Mouse (Mus musculus) gastrocnemius, adult 2 months (tissue): Measurements from ENCODE around the gene Fpgs. TPM values are rescaled to one million over a fixed set of nuclear protein-coding genes. Genes with fewer than 3 reads are reported as not detected.
A peak's percentile ranks its signal among the peaks of the same experiment; 100 is the strongest.

Experiments
- DNase-seq: peaks from one replicate; pipeline ENCODE4 v3.0.0; 2022
- H3K27ac ChIP-seq: fragments of 200-600 bp; 2 replicates; pipeline ENCODE4 v1.8.1; 2022; ENCODE audit warnings: mild to moderate bottlenecking
- H3K4me3 ChIP-seq: fragments of 200-600 bp; 2 replicates; pipeline ENCODE4 v1.8.1; 2022; ENCODE audit warnings: mild to moderate bottlenecking, moderate library complexity
- CTCF ChIP-seq: fragments of 200-600 bp; IDR thresholded peaks from 2 replicates; pipeline ENCODE4 v1.8.1; 2022; ENCODE audit warnings: antibody characterized with exemption, mild to moderate bottlenecking, moderate library complexity
- intact Hi-C: fragments of 180-260 bp; cut with DNase I; formaldehyde crosslinking; loops from one replicate; pipeline ENCODE4 v1.15.1; 2025
- total RNA-seq, 2 experiments: library from RNA; stranded (reverse); gene quantifications; 2 replicates each; pipeline ENCODE4 v1.2.3; 2021

Gene Fpgs
- total RNA-seq, 2 experiments from 2014 or later: 5.9 to 6.9 TPM

- peak; percentile 13 for DNase-seq
- TF ChIP-seq CTCF: no peak
- Histone ChIP-seq H3K27ac (no peak overlapping the region), H3K4me3 (no peak overlapping the region)
- intact Hi-C loops: loop anchor here (5.0 kb wide), 1 partner anchor 39 kb away; no protein-coding TSS in a partner anchor
Observed at GRCm38 (mm10) chr2:32671147-32671546, 32.8 kb downstream of the Fpgs start.

DNA sequence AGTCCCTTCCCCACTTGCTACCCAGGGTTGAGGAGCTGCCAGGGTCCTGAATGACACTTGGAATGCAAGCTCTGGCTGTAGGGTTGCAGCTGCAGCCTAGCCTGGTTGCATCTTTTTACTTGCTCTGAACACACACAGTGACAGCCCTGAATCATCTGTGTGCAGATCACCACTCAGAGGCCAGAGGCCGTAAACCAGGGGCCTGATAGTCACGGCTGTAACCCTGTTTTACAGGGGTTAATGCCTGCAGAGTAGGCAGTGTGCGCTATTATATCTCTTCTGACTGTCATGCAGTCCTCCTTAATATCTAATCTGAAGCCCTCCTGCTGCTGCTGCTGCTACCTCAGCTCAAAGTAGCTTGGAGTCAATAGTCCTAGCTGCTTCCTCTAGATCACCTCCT lies 34.1 kb downstream of the Fpgs start:
- intact Hi-C loops: loop anchor here (5.0 kb wide), 1 partner anchor 38 kb away; no protein-coding TSS in a partner anchor
- DNase-seq: peak; percentile 10
- no peak for TF ChIP-seq CTCF
- Histone ChIP-seq H3K4me3 (no peak overlapping the region), H3K27ac (peak overlapping the region; percentile 28; the same call in 1 of the 2 replicates)

DNA sequence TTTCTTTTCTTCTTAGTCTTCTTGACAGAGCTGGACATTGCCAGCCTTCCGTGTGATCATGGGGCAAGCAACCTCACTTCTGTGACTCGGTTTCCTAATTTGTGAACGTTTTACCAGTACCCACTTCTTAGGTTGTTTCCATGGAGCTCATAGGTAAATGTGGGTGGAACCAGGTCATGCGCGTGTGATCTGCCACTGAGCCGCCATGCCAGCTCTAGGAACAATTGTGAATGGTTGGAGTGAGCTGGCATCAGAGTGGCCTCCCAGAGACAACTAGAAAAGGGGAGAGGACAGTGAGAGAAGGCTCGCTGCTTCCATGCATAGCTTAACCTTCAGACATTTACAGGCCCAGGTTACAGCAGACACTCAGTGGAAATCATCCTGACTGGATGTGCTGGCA lies 35.8 kb downstream of the Fpgs start:
- Histone ChIP-seq H3K4me3 (0 out of 2 replicates have a peak overlapping the region, but pooled peaks have one; percentile 3), H3K27ac (peak overlapping the region; percentile 60)
- DNase-seq: no peak
- intact Hi-C loops: no loop called here
- TF ChIP-seq CTCF: no peak

- no peak for TF ChIP-seq CTCF
- Histone ChIP-seq H3K4me3 (0 out of 2 replicates have a peak overlapping the region, but pooled peaks have one; percentile 3), H3K27ac (peak overlapping the region; percentile 60)
- intact Hi-C loops: no loop called here
- peak; percentile 10 for DNase-seq
Observed at GRCm38 (mm10) chr2:32667775-32668174, 36.2 kb downstream of the Fpgs start.

- Histone ChIP-seq H3K4me3 (no peak overlapping the region), H3K27ac (peak overlapping the region; percentile 64)
- intact Hi-C loops: no loop called here
- TF ChIP-seq CTCF: no peak
- DNase-seq: no peak
Observed at GRCm38 (mm10) chr2:32665853-32666252, 38.1 kb downstream of the Fpgs start.

- no peak for TF ChIP-seq CTCF
- peak overlapping the region; percentile 64 for H3K27ac ChIP-seq
- H3K4me3 ChIP-seq: peak overlapping the region; percentile 9; the same call in 1 of the 2 replicates
- intact Hi-C loops: no loop called here
- peak; percentile 16 for DNase-seq
Observed at GRCm38 (mm10) chr2:32665345-32665744, 38.6 kb downstream of the Fpgs start.

GRCm38 (mm10) chr2:32662291-32662690 lies 41.7 kb downstream of the Fpgs start:
- intact Hi-C loops: no loop called here
- TF ChIP-seq CTCF: no peak
- H3K4me3 ChIP-seq: no peak overlapping the region
- DNase-seq: no peak
- peak overlapping the region; percentile 55 for H3K27ac ChIP-seq

GRCm38 (mm10) chr2:32661509-32662107 lies 42.3 kb downstream of the Fpgs start:
- intact Hi-C loops: no loop called here
- no peak for DNase-seq
- TF ChIP-seq CTCF: no peak
- Histone ChIP-seq H3K4me3 (no peak overlapping the region), H3K27ac (peak overlapping the region; percentile 74)

DNA sequence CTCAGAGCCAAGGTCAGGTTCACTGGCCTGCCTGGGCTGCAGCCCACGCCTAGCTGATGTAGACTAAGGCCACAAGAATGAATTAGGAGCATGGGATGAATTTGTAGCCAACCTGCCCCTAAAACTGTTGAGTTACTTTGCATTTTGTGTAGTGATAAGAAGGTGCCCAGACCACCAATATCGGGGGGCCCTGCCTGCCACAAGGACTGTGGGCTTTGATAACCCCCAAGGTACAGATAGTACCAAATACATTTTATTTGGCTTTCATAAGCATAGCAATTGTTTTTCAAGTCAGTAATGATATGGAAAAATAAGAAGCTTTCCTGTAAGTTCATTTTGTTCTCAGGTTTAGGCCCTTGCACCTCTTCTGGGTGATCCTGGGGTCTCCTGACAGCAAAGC lies 45.1 kb downstream of the Fpgs start:
- intact Hi-C loops: no loop called here
- peak overlapping the region; percentile 74 for H3K27ac ChIP-seq
- no peak for TF ChIP-seq CTCF

GRCm38 (mm10) chr2:32655826-32656225 lies 48.1 kb downstream of the Fpgs start:
- TF ChIP-seq CTCF: no peak
- DNase-seq: peak; percentile 69
- Histone ChIP-seq H3K27ac (peak overlapping the region; percentile 88), H3K4me3 (peak overlapping the region; percentile 58)
- intact Hi-C loops: no loop called here

More for the DNA sequence above, 45.1 kb downstream of the Fpgs start:
- DNase-seq: no peak
- peak overlapping the region; percentile 9; the same call in 1 of the 2 replicates for H3K4me3 ChIP-seq

GRCm38 (mm10) chr2:32655394-32655744 lies 48.6 kb downstream of the Fpgs start:
- TF ChIP-seq CTCF: no peak

GRCm38 (mm10) chr2:32654743-32655393 lies 49.1 kb downstream of the Fpgs start:
- H3K27ac ChIP-seq: peak overlapping the region; percentile 88
- no peak for DNase-seq
- intact Hi-C loops: no loop called here
- no peak for TF ChIP-seq CTCF
- peak overlapping the region; percentile 58 for H3K4me3 ChIP-seq

More at GRCm38 (mm10) chr2:32655394-32655744, 48.6 kb downstream of the Fpgs start:
- intact Hi-C loops: no loop called here
- peak overlapping the region; percentile 88 for H3K27ac ChIP-seq
- H3K4me3 ChIP-seq: peak overlapping the region; percentile 58
- DNase-seq: no peak

GRCm38 (mm10) chr2:32653764-32654163 lies 50.2 kb downstream of the Fpgs start:
- TF ChIP-seq CTCF: no peak
- peak overlapping the region; percentile 58 for H3K4me3 ChIP-seq
- DNase-seq: no peak
- peak overlapping the region; percentile 88 for H3K27ac ChIP-seq
- intact Hi-C loops: no loop called here
